Mouse (Mus musculus) splenic B cell, adult 2 months (primary cell): ENCODE measurements at regions not wholly inside any gene's neighbourhood (a gene's known extent, or its start where the extent isn't known, plus 50 kb on each side); places are given as distances from the start of the nearest gene placed in this dataset.

Source experiments
- DNase-seq: peaks from one replicate; pipeline ENCODE4 v3.0.0-alpha.2; 2011; ENCODE audit warnings: low read depth, low spot score
- H3K27me3 ChIP-seq: 2 replicates; pipeline ENCODE4 v1.6.1; 2012; ENCODE audit warnings: mild to moderate bottlenecking, low read length, moderate library complexity, mixed read lengths; ENCODE audit not compliant: control insufficient read depth, poor library complexity, insufficient read depth, severe bottlenecking
- H3K36me3 ChIP-seq: 2 replicates; pipeline ENCODE4 v1.6.1; 2012; ENCODE audit warnings: mild to moderate bottlenecking, low read length, moderate library complexity, mixed read lengths; ENCODE audit not compliant: control insufficient read depth, poor library complexity, insufficient read depth, severe bottlenecking

DNA sequence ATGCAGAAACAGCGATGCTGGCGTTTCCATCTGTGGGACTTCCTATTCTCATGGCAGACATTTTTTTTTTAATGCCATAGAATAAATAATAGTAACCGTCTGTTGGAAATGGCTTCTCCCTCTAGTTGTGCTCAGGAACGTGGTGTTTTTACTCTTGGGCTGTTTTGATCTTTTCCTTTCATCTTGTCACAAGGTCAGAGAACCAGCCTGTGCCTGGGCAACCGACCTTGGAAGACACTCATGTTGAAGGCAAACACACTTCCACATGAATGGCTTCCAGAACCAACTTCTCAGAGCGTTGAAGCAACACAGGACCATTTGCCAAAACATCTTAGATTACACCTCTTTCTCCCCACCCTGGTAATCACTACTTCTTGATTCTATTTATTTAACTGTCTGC, 137.9 kb upstream of the Mast4 start:
- Histone ChIP-seq H3K27me3 (no peaks in the 10 kb centered on the region), H3K36me3 (no peaks in the 10 kb centered on the region)
- no peak for DNase-seq

DNA sequence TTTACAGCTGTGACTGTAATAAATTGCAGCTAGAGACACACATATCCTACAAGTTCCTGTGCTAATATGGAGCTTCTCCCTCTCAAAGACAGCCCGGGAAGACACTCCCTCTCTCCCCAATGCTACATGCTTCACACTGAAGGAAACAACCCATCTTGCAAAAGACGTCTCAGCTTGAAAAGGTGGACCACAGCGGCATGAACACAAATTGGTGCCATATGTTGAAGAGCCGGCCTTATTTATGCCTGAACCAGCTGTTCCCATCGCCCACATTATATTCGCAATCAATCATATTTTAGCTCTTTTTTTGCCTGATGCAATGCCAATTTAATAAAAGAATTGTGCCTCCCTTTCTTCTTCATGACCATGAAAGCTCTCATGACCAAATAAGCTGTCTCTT, 135.8 kb upstream of the Mast4 start:
- no peaks in the 10 kb centered on the region for H3K36me3 ChIP-seq
- no peak for DNase-seq
- H3K27me3 ChIP-seq: no peaks in the 10 kb centered on the region

DNA sequence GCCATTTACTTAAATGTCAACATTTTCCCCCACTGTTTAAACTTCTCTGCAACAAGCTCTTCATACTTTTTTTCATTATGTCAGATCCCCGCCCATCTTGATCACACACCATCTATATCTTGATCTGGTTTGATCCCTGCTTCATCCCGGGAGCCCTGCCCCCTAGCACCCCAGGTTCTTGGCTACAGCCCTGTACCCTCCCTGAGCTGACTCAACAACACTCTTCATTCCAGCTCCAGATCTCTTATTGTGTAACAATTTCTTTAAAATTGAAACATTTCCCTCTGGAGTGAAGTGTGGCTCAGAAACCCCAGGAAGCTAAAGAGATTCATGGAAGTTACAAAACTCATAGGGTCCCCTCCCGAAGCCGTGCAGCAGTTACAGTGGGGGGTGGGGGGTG, 126.2 kb upstream of the Mast4 start:
- Histone ChIP-seq H3K36me3 (no peaks in the 10 kb centered on the region), H3K27me3 (no peaks in the 10 kb centered on the region)
- no peak for DNase-seq

DNA sequence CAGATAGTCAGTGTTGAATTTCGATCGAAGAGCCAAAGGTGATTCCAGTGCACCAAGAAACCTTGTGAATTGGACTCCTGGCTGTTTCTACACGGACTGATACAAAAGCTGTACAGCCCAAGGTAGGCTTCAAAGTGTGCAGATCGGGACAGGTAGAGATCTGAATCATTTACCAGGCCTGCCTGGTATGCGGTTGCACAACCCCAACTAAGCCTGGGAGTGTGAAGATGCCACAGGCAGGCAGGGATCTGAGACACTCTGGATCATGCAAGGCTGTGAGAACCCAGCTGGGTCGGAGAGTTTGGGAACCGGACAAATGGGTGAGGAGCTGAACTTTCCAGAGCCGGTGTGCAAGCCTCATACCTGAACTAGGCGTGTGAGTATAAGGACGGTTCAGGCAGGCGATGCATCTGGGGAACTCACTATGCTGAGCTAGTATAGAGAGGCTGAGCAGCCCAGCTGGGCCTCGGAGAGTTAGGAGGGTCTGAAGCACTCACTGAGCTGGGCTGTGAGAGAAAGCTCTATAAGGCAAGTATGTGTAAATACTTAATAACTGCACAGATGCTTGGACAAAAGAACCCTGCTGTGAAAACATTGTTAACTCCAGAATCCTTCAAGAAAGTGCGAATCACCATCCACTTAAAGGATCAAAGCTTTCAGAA, 125.3 kb upstream of the Mast4 start:
- Histone ChIP-seq H3K27me3 (no peaks in the 10 kb centered on the region), H3K36me3 (no peaks in the 10 kb centered on the region)
- DNase-seq: no peak

DNA sequence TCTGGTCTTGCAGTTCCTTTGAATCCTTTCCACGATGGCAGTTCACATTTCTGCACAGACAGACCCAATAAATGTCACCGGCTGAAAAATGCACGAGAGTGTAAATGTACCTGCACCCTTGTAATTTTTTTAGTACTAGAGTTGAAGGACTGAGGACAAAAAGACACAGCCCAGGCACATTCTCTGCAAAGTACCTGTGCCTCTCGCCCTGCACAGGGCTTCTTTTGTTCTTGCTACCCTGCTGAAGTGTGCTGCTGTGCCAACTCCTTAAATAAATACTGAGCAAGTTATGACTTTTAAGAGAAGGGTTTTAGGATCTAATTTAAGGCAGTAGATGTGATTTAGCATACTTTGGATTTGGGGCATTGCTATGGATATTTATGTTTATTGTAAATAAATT, 118.5 kb upstream of the Mast4 start:
- DNase-seq: no peak
- Histone ChIP-seq H3K36me3 (no peaks in the 10 kb centered on the region), H3K27me3 (no peaks in the 10 kb centered on the region)

DNA sequence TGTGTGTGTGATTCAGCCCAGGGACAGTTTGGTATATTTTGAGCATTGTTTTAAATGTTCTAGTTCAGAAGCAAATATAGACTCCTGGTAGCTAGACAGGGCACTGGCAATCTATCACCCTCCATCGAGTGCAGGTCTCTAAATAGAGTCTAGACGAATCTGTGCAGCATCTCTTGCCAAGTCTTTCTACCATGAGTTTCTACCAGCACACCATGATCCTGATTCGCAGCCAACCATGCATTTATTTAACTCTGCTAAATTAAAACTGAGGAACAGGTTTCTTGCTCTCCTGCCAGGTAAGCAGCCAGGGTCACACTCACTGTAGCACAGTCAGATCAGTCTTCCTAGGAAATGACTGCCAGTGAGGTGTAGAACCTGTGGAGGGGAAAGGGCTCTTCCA, 96.3 kb upstream of the Mast4 start:
- Histone ChIP-seq H3K27me3 (no peaks in the 10 kb centered on the region), H3K36me3 (no peaks in the 10 kb centered on the region)
- no peak for DNase-seq

DNA sequence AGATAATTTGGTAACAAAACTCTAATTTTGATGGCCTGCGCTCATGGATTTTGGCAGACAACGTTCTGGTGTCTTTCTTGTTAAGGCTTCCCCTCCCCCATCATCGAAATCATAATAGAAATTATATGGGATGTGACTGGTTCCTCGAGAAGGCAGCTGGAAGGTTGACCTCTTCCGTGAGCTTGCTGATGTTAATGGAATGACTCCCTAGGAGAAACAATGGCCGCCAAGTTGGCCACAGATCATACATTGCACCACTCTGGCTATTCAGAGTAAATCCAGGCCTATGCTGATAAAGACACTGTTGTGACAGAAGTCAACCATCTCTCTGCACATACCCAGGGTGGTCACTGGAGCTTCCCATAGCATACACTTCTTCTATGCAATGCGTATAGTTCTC, 89.7 kb upstream of the Mast4 start:
- no peak for DNase-seq
- Histone ChIP-seq H3K27me3 (no peaks in the 10 kb centered on the region), H3K36me3 (no peaks in the 10 kb centered on the region)

DNA sequence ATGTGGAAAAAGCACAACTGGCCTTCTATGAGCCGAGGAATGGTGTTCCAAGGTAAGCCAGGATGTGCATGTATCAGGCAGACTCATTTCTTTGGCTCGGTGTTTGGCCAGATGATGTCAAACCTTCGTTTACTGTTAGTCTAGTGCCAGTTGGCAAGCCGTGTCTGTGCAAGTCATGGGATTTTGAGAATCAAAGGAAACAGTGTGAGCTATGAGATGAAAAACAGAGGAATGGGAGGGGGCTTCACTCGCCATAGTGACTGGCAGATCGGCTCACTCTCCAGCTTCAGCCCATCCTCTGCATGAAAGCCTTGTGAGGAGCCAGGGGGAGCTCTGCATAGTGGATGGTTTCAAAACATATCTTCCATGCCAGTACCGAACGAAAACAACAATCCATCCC, 89.1 kb upstream of the Mast4 start:
- no peak for DNase-seq
- Histone ChIP-seq H3K27me3 (no peaks in the 10 kb centered on the region), H3K36me3 (no peaks in the 10 kb centered on the region)

DNA sequence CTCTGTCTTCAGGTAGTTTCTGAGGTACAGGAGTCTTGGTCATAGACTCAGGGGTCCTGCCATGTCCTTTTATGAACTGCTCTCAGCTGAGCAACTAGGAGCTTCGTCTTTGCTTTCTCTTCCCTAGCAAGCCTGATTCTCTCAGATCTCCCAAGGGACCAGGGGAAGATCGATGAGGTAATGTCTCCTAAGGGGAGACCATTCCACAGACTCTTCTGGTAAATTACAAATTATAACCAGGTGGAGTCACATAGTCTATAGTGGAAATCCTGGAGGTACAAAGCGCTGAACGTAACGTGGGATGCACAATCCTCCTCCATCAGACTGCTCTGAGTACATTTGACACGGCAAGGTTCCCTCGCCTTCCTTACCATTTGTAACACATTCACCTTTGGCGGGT, 88.7 kb upstream of the Mast4 start:
- Histone ChIP-seq H3K36me3 (no peaks in the 10 kb centered on the region), H3K27me3 (no peaks in the 10 kb centered on the region)
- DNase-seq: no peak

DNA sequence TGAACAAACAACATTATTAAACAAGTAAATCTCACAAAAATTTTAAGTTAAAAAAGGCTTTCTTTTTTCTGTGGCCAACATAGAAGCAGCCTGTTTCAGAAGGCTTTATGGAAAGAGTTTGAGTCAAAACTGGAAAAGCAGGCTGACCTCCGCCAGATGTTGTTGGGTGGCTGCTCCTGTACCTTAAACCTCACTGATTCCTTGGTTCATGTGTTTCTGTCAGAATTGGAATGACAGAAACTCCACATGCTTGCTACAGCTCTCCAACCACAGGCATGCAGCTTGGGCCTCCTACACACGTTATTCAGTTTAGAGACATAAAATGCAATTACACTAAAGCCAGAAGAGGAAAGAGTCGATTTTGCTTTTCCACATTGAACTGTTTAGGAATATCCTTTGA, 84.8 kb upstream of the Mast4 start:
- H3K36me3 ChIP-seq: no peaks in the 10 kb centered on the region
- H3K27me3 ChIP-seq: no peaks in the 10 kb centered on the region
- DNase-seq: no peak

DNA sequence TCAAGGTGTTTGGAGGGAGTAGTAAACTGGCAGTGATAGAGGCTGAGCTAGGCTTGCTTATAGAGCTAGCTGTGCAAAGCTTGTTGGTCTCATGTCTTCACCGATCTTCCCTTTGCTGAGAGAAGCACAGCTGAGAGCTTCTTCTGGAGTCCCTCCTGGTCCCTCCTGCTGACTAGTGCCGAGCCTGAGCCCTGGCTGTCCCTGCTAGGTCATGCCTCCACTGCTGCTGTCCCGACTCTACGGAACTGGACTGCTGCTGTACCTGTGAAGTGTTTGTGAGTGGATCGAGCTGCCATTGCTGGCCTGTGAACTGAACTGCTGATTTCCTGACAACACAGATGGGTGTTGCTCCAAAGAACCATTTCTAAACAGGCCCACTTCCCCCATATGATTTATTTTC, 83.0 kb upstream of the Mast4 start:
- no peak for DNase-seq
- H3K27me3 ChIP-seq: no peaks in the 10 kb centered on the region
- no peaks in the 10 kb centered on the region for H3K36me3 ChIP-seq

DNA sequence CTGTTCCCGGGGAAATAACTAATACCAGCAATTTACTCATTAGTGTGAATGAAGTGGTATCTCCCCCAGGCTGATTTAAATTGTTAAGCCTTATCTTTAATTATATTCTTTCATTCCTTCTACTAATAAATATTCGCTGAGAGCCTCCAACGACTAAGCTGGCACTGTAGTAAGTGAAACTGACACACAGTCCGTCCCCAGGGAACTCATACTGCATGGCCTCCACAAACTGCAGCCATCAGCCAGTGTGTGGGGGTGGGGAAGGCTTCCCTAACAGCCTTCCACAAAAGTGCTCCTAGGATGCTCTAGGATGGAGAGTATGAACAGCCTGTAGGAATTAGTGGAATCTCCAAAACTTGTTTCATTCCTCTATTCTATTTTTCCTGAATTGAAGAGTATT, 81.0 kb upstream of the Mast4 start:
- no peaks in the 10 kb centered on the region for H3K36me3 ChIP-seq
- H3K27me3 ChIP-seq: no peaks in the 10 kb centered on the region
- DNase-seq: no peak

DNA sequence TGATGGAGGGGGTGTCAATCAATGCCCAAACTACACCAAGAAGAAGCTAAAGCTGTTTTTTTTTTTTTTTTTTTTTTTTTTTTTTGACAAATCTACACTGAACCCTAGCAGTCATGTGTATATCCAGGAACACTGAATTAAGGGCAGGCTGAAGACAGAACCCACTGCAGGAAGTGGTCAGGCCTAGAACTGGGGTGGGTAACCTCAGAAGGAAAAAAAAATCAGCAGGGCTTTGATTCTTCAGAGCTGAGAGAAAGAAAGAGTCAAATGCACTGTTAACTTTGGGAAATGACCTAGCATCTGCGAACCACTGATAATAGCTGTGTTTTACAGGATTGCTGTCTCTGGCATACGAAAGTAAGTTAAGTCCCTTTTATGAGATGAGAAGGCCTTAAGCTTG, 78.3 kb upstream of the Mast4 start:
- Histone ChIP-seq H3K27me3 (no peaks in the 10 kb centered on the region), H3K36me3 (no peaks in the 10 kb centered on the region)
- no peak for DNase-seq

DNA sequence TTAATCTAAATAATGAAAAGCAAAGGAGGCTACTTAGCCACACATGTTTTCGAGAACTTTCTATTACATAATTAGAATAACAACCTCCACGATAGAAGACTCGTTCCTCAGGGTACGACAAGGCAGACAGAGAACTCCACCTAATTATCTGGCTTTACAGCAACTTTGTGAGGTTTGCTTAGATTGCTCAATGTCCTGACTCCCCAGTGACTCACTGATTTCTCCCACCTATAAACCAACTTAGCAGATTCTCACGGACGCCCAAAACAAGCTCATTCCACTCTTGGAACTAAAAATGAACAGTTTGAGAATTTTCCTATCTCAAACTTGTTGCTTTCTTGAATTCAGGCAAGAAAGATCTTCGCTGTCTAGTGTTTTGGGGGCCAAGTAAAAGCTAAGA, 75.0 kb upstream of the Mast4 start:
- DNase-seq: no peak
- H3K27me3 ChIP-seq: no peaks in the 10 kb centered on the region
- H3K36me3 ChIP-seq: no peaks in the 10 kb centered on the region

DNA sequence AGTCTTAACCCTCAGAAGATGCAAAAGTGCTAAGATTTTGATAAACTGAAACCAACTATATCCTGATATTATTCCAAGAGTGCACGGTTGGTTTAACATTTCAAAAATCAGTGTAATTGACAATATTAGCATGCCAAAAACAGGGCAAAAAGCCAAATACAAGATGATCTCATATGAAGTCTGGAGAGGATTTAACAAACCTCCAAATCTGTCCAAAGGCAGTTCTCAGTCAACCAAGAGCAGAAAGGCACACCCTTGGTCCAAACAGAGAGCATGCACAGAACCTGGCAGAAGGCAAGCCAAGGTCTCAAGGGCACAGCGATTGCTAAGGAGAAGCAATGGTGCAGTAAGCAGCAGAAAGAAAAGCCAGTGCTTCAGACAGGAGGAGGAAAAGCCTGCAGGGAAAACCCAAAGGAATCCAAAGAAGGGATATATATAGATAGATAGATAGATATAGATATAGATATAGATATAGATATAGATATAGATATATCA, 62.3 kb upstream of the Mast4 start:
- Histone ChIP-seq H3K36me3 (no peaks in the 10 kb centered on the region), H3K27me3 (no peaks in the 10 kb centered on the region)
- no peak for DNase-seq

DNA sequence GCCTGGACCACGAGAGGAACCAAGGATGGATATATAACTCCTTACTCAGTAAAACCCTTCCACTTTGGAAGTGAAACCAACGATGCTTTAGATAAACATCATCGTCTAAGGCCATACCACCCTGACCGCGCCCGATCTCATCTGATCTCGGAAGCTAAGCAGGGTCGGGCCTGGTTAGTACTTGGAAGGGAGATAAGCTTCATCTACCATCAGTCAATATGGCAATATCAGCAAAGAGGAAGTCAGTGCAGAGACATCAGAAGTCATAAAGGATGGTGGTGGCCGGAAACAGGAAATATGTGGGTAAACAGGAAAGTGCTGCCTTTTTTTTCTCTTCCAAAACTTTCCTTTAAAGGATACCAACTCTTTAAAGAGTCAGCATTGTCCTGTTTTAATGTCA, 61.8 kb upstream of the Mast4 start:
- DNase-seq: no peak
- no peaks in the 10 kb centered on the region for H3K27me3 ChIP-seq

More for the DNA sequence above, 61.8 kb upstream of the Mast4 start:
- no peaks in the 10 kb centered on the region for H3K36me3 ChIP-seq
